Mouse (Mus musculus): ENCODE results near the gene Scn3a. TPM values are rescaled to one million over a fixed set of nuclear protein-coding genes. Genes with fewer than 3 reads are reported as not detected.

The Scn3a gene
- polyA plus RNA-seq, 2 experiments, result 0.01 TPM

- Histone ChIP-seq H3K4me1 (replicated peaks; ENCODE audit: control insufficient read depth in 2 of 2, insufficient read depth in 2 of 2, low read length in 1 of 2) (no peaks in the 10 kb centered on the region), H3K4me3 (ENCODE audit: insufficient read depth in 1 of 2, low read depth in 2 of 2, low read length in 2 of 2) (no peak overlapping the region), H3K27ac (no peak overlapping the region), H3K9me3 (ENCODE audit: control insufficient read depth, low read length) (no peaks in the 10 kb centered on the region), H3K4me2 (ENCODE audit: low read depth) (no peak overlapping the region), H3K36me3 (replicated peaks; ENCODE audit: control insufficient read depth, insufficient read depth, low read depth) (no peaks in the 10 kb centered on the region), H3K9ac (replicated peaks) (no peak overlapping the region), H3K27me3 (ENCODE audit: control insufficient read depth, insufficient read depth, low read length) (no peaks in the 10 kb centered on the region)
- DNase-seq (ENCODE audit: low read depth in 3 of 3, low spot score in 3 of 3), result no peak
- TF ChIP-seq CTCF (IDR thresholded peaks at IDR 0.05; ENCODE audit: low read depth) (no peak), EP300 (IDR thresholded peaks at IDR 0.05; ENCODE audit: low read depth) (no peak)
- 27% methylated on average over 6 of the region's 6 CpGs for WGBS (ENCODE audit: insufficient replicate concordance)
- no peak for ATAC-seq (ENCODE audit: insufficient read depth)
These were observed 50.7 kb downstream of the Scn3a start for GRCm38 (mm10) chr2:65516703-65517102.

GRCm38 (mm10) chr2:65508217-65508616 lies 59.2 kb downstream of the Scn3a start:
- TF ChIP-seq EP300 (IDR thresholded peaks at IDR 0.05; ENCODE audit: low read depth) (no peak), CTCF (IDR thresholded peaks at IDR 0.05; ENCODE audit: low read depth) (no peak)
- Histone ChIP-seq H3K27ac (no peak overlapping the region), H3K9ac (replicated peaks) (no peak overlapping the region), H3K4me2 (ENCODE audit: low read depth) (no peak overlapping the region), H3K4me3 (ENCODE audit: insufficient read depth in 1 of 2, low read depth in 2 of 2, low read length in 2 of 2) (no peak overlapping the region), H3K27me3 (ENCODE audit: control insufficient read depth, insufficient read depth, low read length) (no peaks in the 10 kb centered on the region), H3K36me3 (replicated peaks; ENCODE audit: control insufficient read depth, insufficient read depth, low read depth) (no peaks in the 10 kb centered on the region), H3K9me3 (ENCODE audit: control insufficient read depth, low read length) (no peaks in the 10 kb centered on the region), H3K4me1 (replicated peaks; ENCODE audit: control insufficient read depth in 2 of 2, insufficient read depth in 2 of 2, low read length in 1 of 2) (no peaks in the 10 kb centered on the region)
- DNase-seq (ENCODE audit: low read depth in 3 of 3, low spot score in 3 of 3) (no peak), ATAC-seq (ENCODE audit: insufficient read depth) (no peak)
- 58% methylated on average over 12 of the region's 12 CpGs for WGBS (ENCODE audit: insufficient replicate concordance)

- H3K27ac ChIP-seq, result no peak overlapping the region
- no peaks in the 10 kb centered on the region for H3K4me1 ChIP-seq (replicated peaks; ENCODE audit: control insufficient read depth in 2 of 2, insufficient read depth in 2 of 2, low read length in 1 of 2)
- ATAC-seq (ENCODE audit: insufficient read depth) (no peak), DNase-seq (ENCODE audit: low read depth in 3 of 3, low spot score in 3 of 3) (no peak)
- no peak overlapping the region for H3K4me3 ChIP-seq (ENCODE audit: insufficient read depth in 1 of 2, low read depth in 2 of 2, low read length in 2 of 2)
- no peaks in the 10 kb centered on the region for H3K27me3 ChIP-seq (ENCODE audit: control insufficient read depth, insufficient read depth, low read length)
- H3K36me3 ChIP-seq (replicated peaks; ENCODE audit: control insufficient read depth, insufficient read depth, low read depth), result no peaks in the 10 kb centered on the region
- TF ChIP-seq EP300 (IDR thresholded peaks at IDR 0.05; ENCODE audit: low read depth) (no peak), CTCF (IDR thresholded peaks at IDR 0.05; ENCODE audit: low read depth) (no peak)
- H3K9ac ChIP-seq (replicated peaks), result no peak overlapping the region
- no peak overlapping the region for H3K4me2 ChIP-seq (ENCODE audit: low read depth)
- WGBS (ENCODE audit: insufficient replicate concordance), result 50% methylated on average over 9 of the region's 9 CpGs
- H3K9me3 ChIP-seq (ENCODE audit: control insufficient read depth, low read length), result no peaks in the 10 kb centered on the region
These were observed 77.0 kb downstream of the Scn3a start for GRCm38 (mm10) chr2:65490450-65490849.

GRCm38 (mm10) chr2:65483434-65483833 lies 84.0 kb downstream of the Scn3a start:
- H3K4me1 ChIP-seq (replicated peaks; ENCODE audit: control insufficient read depth in 2 of 2, insufficient read depth in 2 of 2, low read length in 1 of 2), result no peaks in the 10 kb centered on the region
- TF ChIP-seq CTCF (IDR thresholded peaks at IDR 0.05; ENCODE audit: low read depth) (no peak), EP300 (IDR thresholded peaks at IDR 0.05; ENCODE audit: low read depth) (no peak)
- no peaks in the 10 kb centered on the region for H3K36me3 ChIP-seq (replicated peaks; ENCODE audit: control insufficient read depth, insufficient read depth, low read depth)
- no peak overlapping the region for H3K9ac ChIP-seq (replicated peaks)
- DNase-seq (ENCODE audit: low read depth in 3 of 3, low spot score in 3 of 3) (no peak), ATAC-seq (ENCODE audit: insufficient read depth) (no peak)
- WGBS (ENCODE audit: insufficient replicate concordance), result 62% methylated on average over 3 of the region's 3 CpGs
- H3K4me3 ChIP-seq (ENCODE audit: insufficient read depth in 1 of 2, low read depth in 2 of 2, low read length in 2 of 2), result no peak overlapping the region
- no peak overlapping the region for H3K4me2 ChIP-seq (ENCODE audit: low read depth)
- H3K27ac ChIP-seq, result no peak overlapping the region
- no peaks in the 10 kb centered on the region for H3K9me3 ChIP-seq (ENCODE audit: control insufficient read depth, low read length)
- H3K27me3 ChIP-seq (ENCODE audit: control insufficient read depth, insufficient read depth, low read length), result no peaks in the 10 kb centered on the region

- DNase-seq (ENCODE audit: low read depth in 3 of 3, low spot score in 3 of 3) (no peak), ATAC-seq (ENCODE audit: insufficient read depth) (no peak)
- H3K9me3 ChIP-seq (ENCODE audit: control insufficient read depth, low read length), result no peaks in the 10 kb centered on the region
- TF ChIP-seq EP300 (IDR thresholded peaks at IDR 0.05; ENCODE audit: low read depth), result no peak
- TF ChIP-seq CTCF (IDR thresholded peaks at IDR 0.05; ENCODE audit: low read depth), result no peak
- H3K36me3 ChIP-seq (replicated peaks; ENCODE audit: control insufficient read depth, insufficient read depth, low read depth), result no peaks in the 10 kb centered on the region
- no peak overlapping the region for H3K27ac ChIP-seq
- WGBS (ENCODE audit: insufficient replicate concordance), result 28% methylated on average over 4 of the region's 4 CpGs
- H3K27me3 ChIP-seq (ENCODE audit: control insufficient read depth, insufficient read depth, low read length), result no peaks in the 10 kb centered on the region
- H3K9ac ChIP-seq (replicated peaks), result no peak overlapping the region
- no peaks in the 10 kb centered on the region for H3K4me1 ChIP-seq (replicated peaks; ENCODE audit: control insufficient read depth in 2 of 2, insufficient read depth in 2 of 2, low read length in 1 of 2)
- H3K4me2 ChIP-seq (ENCODE audit: low read depth), result no peak overlapping the region
- no peak overlapping the region for H3K4me3 ChIP-seq (ENCODE audit: insufficient read depth in 1 of 2, low read depth in 2 of 2, low read length in 2 of 2)
These were observed 86.3 kb downstream of the Scn3a start for GRCm38 (mm10) chr2:65481007-65481672.

All from liver, embryonic 14.5 days (tissue).